Mouse (Mus musculus) embryonic facial prominence, embryonic 12.5 days (tissue): ENCODE measurements at regions not wholly inside any gene's neighbourhood (a gene's known extent, or its start where the extent isn't known, plus 50 kb on each side); places are given as distances from the start of the nearest gene placed in this dataset.

Experiments
- ATAC-seq: fragments of 200-750 bp; cut with Nextera tagmentation; 2 replicates; pipeline ENCODE4 v1.8.0; 2017; ENCODE audit not compliant: insufficient number of reproducible peaks, insufficient read depth, low FRiP score, low TSS enrichment
- H3K27ac ChIP-seq: fragments of 300-500 bp; sonication (generic); 2 replicates; pipeline ENCODE4 v1.5.1; 2016; ENCODE audit warnings: mild to moderate bottlenecking
- H3K27me3 ChIP-seq: fragments of 300-500 bp; sonication (generic); 2 replicates; pipeline ENCODE4 v1.6.1; 2016; ENCODE audit warnings: mild to moderate bottlenecking, moderate library complexity
- H3K36me3 ChIP-seq: fragments of 300-500 bp; sonication (generic); 2 replicates; pipeline ENCODE4 v1.6.1; 2016; ENCODE audit warnings: mild to moderate bottlenecking
- H3K4me1 ChIP-seq: fragments of 300-500 bp; sonication (generic); 2 replicates; pipeline ENCODE4 v1.6.1; 2016
- H3K4me2 ChIP-seq: fragments of 300-500 bp; sonication (generic); replicated peaks from 2 replicates; pipeline ENCODE4 v1.6.1; 2016; ENCODE audit warnings: mild to moderate bottlenecking, moderate library complexity
- H3K4me3 ChIP-seq: fragments of 300-500 bp; sonication (generic); 2 replicates; pipeline ENCODE4 v1.5.1; 2016; ENCODE audit warnings: mild to moderate bottlenecking
- H3K9ac ChIP-seq: fragments of 300-500 bp; sonication (generic); 2 replicates; pipeline ENCODE4 v1.6.1; 2016; ENCODE audit warnings: mild to moderate bottlenecking, moderate library complexity
- H3K9me3 ChIP-seq: fragments of 300-500 bp; sonication (generic); 2 replicates; pipeline ENCODE4 v1.6.1; 2016; ENCODE audit warnings: mild to moderate bottlenecking, moderate library complexity
- WGBS: fragments of 180-500 bp; shearing (Covaris S2); methylation state at CpG from one replicate; pipeline ENCODE4 v1.1.7; 2016; 5-methylcytosine and 5-hydroxymethylcytosine counted together

DNA sequence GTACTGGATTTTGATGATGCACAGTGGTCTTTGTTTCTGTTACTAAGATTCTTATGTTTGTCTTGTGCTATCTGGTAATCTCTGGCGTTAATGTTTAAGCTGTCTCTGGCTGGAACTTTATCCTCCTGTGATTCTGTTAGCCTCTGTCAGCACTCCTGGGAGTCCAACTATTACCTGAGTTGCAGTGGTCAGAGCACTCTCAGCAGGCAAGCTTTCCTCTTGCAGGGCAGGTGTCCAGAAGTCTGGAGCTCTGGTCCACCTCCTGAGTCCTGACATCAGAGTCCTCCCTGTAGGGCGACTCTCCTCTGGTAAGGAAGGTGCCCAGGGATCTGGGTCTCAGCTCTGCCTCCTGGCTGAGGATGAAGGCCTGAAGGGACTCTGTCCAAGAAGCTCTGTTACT lies 760.8 kb downstream of the Mat2b start:
- Histone ChIP-seq H3K27me3 (no peaks in the 10 kb centered on the region), H3K4me3 (no peak overlapping the region), H3K4me2 (no peak overlapping the region), H3K27ac (no peak overlapping the region), H3K9me3 (no peaks in the 10 kb centered on the region), H3K4me1 (no peaks in the 10 kb centered on the region), H3K9ac (no peak overlapping the region), H3K36me3 (no peaks in the 10 kb centered on the region)
- WGBS: 88% methylated on average over 2 of the region's 2 CpGs
- ATAC-seq: no peak

- no peaks in the 10 kb centered on the region for H3K4me1 ChIP-seq
- no peaks in the 10 kb centered on the region for H3K9me3 ChIP-seq
- no peak overlapping the region for H3K9ac ChIP-seq
- WGBS: 15% methylated on average over 6 of the region's 6 CpGs
- no peaks in the 10 kb centered on the region for H3K36me3 ChIP-seq
- no peak for ATAC-seq
- H3K4me2 ChIP-seq: no peak overlapping the region
- no peaks in the 10 kb centered on the region for H3K27me3 ChIP-seq
- no peak overlapping the region for H3K27ac ChIP-seq
- no peak overlapping the region for H3K4me3 ChIP-seq
Measured at GRCm38 (mm10) chr11:39923977-39924527, 771.0 kb downstream of the Mat2b start.

DNA sequence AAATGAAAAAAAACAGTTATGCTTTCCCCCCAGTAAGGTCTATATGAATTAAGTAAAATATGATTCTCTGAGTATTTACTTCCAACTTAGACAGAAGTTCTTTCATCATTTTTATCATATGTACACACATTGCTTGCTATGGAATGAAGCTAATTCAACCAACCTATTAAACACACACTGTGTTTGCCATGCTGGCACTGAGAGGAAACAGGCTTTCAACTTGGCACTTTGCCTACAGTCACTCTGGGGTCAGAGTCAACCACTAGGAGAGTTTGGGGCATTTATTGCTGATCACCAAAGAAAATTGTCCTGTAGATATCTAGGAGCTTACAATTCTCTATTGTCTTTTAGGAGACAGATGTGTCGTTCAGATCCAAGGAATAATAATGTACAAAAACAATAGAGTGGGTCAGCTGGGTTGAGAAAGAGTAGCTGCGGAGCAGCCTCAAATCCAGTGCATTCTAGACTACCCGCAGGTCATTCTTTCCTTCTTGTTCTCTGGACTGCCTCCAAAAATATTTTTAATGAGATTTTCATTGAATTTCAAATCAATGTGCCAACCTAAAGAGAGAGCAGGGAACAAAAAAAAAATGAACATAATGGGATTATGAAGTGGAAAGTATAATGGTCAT lies 777.2 kb downstream of the Mat2b start:
- no peak overlapping the region for H3K9ac ChIP-seq
- no peaks in the 10 kb centered on the region for H3K4me1 ChIP-seq
- no peak overlapping the region for H3K4me3 ChIP-seq
- ATAC-seq: no peak
- no peak overlapping the region for H3K4me2 ChIP-seq
- no peaks in the 10 kb centered on the region for H3K27me3 ChIP-seq
- no peak overlapping the region for H3K27ac ChIP-seq
- H3K9me3 ChIP-seq: no peaks in the 10 kb centered on the region
- WGBS: 79% methylated on average over 3 of the region's 3 CpGs
- H3K36me3 ChIP-seq: no peaks in the 10 kb centered on the region

- no peak overlapping the region for H3K4me3 ChIP-seq
- no peaks in the 10 kb centered on the region for H3K9me3 ChIP-seq
- H3K4me2 ChIP-seq: no peak overlapping the region
- no peaks in the 10 kb centered on the region for H3K27me3 ChIP-seq
- H3K36me3 ChIP-seq: no peaks in the 10 kb centered on the region
- no peak for ATAC-seq
- no peak overlapping the region for H3K9ac ChIP-seq
- no peak overlapping the region for H3K27ac ChIP-seq
- WGBS: 71% methylated on average over 6 of the region's 6 CpGs
- H3K4me1 ChIP-seq: no peaks in the 10 kb centered on the region
Measured at GRCm38 (mm10) chr11:39899644-39900225, 795.3 kb downstream of the Mat2b start.

GRCm38 (mm10) chr11:39883305-39883704 lies 811.7 kb downstream of the Mat2b start:
- 83% methylated on average over 1 of the region's 1 CpGs for WGBS
- ATAC-seq: no peak
- Histone ChIP-seq H3K27ac (no peak overlapping the region), H3K9ac (no peak overlapping the region), H3K4me3 (no peak overlapping the region), H3K9me3 (no peaks in the 10 kb centered on the region), H3K4me2 (no peak overlapping the region), H3K27me3 (no peaks in the 10 kb centered on the region), H3K4me1 (no peaks in the 10 kb centered on the region), H3K36me3 (no peaks in the 10 kb centered on the region)

DNA sequence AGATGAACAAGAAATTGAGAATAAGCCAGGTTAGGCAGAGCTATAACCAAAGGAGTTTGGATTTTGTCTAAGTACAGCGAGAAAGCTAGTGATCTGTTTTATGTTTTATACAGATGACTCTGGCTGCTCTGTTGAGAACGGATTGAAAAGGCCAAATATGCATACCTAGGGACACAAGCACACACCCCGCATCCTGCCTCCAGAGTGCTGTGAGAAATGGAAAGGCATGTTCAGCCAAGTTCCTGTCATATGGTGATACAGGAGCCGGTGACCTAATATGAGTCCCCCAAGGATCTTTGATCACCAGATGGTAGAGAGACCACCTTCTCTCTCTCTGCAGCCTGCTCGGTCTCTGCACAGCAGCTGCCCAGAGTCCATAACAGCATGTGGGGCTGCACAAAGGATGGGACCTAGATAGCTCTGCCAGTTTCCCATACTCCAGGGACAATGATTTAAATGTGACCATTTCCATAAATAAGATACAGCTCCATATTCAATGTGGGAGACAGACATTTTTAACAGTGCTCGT lies 826.5 kb downstream of the Mat2b start:
- no peak overlapping the region for H3K27ac ChIP-seq
- no peaks in the 10 kb centered on the region for H3K9me3 ChIP-seq
- H3K4me1 ChIP-seq: no peaks in the 10 kb centered on the region
- H3K4me3 ChIP-seq: no peak overlapping the region
- no peaks in the 10 kb centered on the region for H3K36me3 ChIP-seq
- no peak overlapping the region for H3K4me2 ChIP-seq
- ATAC-seq: no peak; the same call in 1 of the 2 replicates
- H3K27me3 ChIP-seq: no peaks in the 10 kb centered on the region
- H3K9ac ChIP-seq: no peak overlapping the region
- 74% methylated on average over 6 of the region's 6 CpGs for WGBS
